Mouse (Mus musculus) megakaryocyte progenitor cell, adult 5-6 weeks (primary cell): Measurements from ENCODE around the gene Extl1. TPM values are rescaled to one million over a fixed set of nuclear protein-coding genes. Genes with fewer than 3 reads are reported as not detected.
"Not testable (repeated sequence)": the region's sequence is repeated elsewhere in the genome, so short reads cannot be mapped to it uniquely, and the experiment has no call there.

Experiments
- ATAC-seq: replicated peaks from 2 replicates; pipeline ENCODE4 v1.8.0; 2016; ENCODE audit warnings: mild to moderate bottlenecking, moderate TSS enrichment, inconsistent platforms; ENCODE audit not compliant: poor library complexity
- total RNA-seq, 2 experiments: library from RNA; stranded (forward) in 1 of 2; stranded (reverse) in 1 of 2; fragments of 157-497, 149-512 nt in 1 of 2; fragments of 200-1000 nt in 1 of 2; gene quantifications; 2 replicates each; pipeline versions ENCODE4 v1.2.3 to v1.2.4; 2015 to 2017

Extl1 gene
- total RNA-seq (2015) (not detected in 2 replicates), total RNA-seq (2017) (not detected in 2 replicates)

DNA sequence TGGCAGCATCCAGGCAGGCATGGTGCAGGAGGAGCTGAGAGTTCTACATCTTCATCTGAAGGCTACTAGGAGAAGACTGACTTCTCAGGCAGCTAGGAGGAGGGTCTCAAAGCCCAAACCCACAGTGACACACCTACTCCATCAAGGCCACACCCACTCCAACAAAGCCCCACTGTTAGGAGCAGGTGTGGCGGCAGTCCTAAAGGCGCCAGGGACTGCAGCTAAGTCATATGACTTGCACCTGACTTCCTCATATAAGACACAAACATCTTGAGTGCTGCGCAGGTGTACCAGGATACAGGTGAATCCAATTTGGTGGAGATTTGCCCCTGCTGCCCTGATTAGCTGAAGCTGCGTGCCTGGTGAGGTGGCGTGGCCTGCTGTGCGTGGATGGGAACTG lies at the start of gene Extl1:
TSS of gene Extl1 (minus strand) at position 101 of the 400 bp plus-strand sequence.
- not testable (repeated sequence) for ATAC-seq

DNA sequence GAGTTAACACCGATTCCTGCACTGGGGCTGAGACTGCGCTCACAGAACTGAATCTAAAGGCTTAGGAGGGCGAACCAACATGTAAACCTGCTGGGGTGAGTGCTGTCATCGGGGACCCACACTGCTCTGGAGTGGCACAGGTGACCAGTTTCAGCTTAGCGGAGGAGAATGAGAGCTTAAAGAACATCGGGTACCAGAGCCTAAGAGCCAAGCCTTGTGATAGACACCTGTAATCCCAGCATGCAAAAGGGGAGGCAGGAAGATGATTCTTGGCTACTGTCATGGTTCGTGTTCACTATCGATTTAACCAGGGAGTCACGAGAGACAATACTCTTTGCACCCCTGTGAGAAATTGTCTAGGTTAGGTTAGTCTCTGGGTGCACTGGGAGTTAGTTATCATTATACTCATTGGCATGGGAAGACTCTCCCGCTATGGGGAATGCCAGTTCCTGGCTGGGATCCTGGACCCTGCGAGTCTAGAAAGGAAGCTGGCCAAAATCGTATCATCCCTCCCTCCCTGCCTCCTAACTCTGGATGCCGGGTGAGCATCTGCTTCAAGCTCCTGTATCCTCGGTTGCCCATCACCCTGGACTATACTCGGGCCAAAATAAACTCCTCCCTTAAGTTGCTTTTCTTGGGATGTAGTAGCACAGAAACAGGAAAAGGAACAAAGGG lies 49.2 kb upstream of the Extl1 start:
- ATAC-seq, result no peak

DNA sequence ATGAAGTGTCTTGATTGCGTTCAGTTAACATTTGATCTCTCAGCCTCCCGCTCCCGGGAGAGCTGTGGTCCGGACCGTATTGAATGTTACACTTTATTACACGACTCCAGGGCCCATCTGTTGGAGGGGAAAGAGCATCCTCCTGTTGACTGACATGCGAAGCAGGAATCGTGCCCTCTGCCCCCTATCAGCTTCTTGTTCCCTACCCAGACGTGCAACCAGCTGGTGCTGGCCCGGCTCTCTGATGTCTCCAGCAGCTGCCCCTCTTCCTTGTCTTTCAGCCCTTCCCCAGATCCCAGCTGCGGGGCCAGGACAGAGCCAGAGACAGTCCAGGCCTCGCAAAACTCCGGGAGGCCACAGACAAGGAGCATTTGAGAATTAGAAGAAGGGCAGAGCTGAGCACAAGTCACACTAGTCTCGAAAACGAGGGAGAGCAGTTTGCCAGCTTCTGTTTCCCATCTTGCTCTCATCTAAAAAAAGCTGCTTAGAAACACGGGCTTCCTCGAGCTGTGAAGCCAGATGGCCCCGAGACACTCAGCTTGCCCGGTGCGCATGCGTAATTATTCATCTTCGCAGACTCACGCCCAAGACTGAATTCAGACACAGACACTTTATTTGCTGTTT lies 46.8 kb upstream of the Extl1 start:
- no peak for ATAC-seq

DNA sequence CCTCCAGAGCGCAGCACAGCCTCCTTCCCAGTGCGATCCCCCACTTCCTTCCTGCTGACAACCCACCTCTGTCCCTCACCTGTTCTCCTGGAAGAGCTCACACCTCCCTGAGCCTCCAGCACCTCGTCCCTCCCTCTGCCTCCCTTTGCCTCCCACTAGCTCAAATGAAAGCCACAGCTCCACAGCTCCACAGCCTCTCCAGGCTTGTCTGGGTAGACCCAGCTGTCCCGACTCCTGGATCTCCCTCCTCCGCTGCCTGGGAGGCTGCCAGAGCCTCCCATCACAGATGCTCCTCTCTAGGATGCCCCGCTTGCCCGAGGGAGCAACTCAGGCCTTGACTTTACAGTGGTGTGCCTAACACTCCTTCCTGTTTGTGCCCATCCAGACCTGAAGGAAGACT lies 41.4 kb upstream of the Extl1 start:
- ATAC-seq, result no peak

DNA sequence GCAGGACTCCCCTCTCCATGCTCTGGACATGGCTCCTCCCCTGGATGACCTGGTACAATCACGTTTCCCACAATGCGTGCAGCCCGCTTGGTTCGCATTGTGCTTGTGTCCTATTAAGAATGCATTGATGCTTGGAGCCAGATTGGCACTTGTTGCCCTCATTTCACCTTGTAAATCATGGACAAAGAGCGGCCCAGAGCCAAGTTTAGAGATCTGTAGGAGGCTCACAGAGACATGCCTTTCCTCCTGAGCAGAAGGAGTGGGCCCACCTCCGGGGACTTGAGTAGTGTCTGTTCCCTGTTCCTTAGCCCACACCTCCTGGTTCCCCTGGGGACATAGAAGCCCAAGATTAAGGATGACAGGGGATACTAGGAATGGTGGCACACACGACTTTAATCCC lies 40.3 kb upstream of the Extl1 start:
- ATAC-seq, result no peak

DNA sequence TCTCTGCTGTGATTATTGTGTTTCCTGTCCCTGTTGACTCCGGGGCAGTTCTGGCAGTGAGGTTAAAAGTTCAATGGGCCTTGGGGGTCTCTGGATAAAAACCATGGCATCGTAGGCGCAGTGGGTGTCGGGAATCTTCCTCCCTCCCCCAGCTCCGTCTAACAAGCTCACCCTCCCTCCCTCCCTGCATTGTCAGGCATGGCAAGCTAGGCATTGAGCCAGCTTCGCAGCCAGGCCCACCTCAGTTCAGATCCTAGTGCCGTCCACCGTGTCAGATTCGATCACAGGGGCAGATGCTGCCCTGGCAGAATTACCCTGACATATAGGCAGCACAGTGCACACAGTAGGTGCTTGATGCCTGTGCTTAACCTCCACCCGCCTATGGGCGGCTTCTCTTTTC lies 38.3 kb upstream of the Extl1 start:
- no peak for ATAC-seq

DNA sequence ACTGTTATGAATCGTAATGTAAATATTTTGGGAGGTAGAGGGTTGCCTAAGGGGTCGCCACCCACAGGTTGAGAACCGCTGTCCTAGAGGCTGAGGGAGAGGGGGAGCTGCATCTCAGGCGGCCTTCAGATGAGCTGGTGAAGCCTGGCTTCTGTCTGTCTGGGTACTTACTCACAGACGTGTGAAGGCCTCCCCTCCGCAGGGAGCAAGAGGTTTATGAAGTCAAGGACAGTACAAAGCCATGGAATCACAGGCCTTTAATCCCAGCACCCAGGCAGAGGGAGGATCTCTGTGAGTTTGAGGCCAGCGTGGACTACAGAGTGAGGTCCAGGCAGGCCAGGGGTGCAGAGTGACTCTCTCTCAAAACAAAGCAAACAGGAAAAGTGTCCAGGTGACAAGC lies 33.5 kb upstream of the Extl1 start:
- no peak for ATAC-seq

DNA sequence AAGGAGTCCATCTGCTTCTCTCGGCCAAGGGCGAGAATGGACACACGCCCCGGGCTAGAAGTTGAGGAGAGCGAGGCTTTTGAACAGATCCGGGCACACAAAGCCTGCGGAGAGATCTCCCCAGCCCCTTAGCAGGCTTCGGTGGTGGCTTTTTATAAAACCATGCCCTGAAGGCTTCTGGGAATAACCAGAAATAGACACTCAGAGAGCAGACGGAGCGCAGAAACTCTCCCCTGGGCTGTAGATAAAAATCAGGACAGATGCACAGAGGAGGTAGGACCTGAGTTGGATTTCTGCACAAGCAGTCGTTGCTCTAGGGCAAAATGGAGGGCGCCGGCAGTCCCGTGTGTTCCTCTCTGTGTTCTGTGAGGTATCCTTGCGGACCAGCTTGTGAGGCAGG lies 33.0 kb upstream of the Extl1 start:
- no peak for ATAC-seq

DNA sequence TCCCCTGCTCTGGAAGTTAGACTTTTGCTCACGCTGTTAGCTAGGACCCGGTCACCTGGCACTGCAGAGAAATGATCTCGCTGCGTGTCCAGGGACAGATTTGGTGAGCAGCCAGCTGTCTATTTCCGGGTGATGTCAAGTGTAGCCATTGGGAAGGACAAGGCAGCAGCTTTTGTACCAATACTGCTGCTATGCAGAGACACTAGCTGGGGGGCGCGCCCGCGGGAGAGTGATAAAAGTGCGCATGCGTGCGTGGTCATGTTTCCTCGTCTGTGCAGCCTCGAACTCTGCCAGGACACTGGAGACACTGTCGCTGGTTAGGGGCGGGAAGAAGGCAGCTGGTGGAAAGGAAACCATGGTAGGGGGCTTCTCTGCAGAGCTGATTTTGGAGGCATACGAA lies 32.5 kb upstream of the Extl1 start:
- no peak for ATAC-seq

DNA sequence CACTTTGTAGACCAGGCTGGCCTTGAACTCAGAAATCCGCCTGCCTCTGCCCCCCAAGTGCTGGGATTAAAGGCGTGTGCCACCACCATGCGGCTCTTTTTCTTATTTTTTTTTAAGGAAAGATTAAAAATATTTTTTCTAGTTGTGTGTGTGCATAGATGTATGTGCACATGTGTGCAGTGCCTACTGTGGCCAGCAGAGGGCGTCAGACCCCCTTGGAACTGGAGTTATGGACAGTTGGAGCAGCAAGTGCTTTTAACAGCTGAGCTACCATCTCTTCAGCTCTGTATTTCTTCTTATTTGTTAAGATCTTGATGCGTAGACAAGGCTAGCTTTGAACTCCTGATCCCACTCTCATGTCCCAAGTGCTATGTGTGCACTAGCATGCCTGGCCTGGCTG lies 25.6 kb upstream of the Extl1 start:
- ATAC-seq, result peak; percentile 39; the same call in 1 of the 2 replicates

DNA sequence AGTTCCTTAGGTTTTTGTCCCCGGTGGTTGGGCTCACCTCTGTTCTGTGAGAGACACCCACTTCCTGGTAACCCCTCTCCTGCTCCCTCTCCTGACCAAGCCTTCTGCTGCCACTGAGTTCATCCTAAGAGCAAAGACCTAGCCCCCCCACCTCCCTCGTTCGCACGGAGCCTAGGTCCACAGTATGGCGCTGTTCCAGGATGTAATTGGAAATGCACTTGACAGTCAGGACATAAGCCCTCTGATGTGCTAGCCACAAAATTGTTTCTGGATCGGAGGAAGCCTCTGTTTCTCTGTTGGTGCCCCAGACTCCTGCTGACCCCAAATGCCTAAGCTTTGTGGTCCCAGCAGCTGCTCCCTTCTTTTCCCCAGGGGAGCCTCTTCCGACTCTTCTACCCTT lies 20.1 kb upstream of the Extl1 start:
- ATAC-seq, result peak; percentile 15; the same call in 1 of the 2 replicates

DNA sequence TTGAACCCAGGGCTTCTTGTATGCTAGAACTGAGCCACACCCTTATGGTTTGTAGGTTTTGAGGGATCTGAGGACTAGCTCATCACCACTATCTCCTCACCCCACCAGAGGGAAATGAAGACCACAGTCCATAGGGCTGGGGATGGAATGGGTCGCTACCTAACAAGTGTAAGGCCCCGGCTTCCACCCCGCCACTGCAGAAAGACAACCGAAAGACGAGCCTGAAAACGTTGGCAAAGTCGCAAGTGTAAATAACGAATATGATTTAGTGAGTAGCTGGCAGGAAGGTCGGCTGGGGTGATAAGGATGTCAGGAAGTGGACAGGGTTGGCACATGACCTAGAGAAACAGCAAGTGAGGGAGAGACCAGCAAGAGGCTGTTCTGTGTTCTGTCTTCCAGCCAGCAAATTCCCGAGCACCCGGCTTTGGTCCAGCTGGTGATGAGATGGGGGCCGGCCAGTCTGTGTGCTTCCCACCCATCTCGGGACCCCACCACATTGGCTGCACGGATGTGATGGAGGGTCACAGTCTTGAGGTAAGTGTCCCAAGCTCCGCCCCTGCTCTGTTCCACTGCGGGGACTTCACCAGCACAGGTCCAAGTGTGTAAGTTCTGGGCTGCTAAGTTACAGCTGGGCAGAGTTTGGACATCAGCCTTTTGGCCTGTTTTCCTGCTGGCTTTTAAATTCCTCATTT lies 19.1 kb upstream of the Extl1 start:
- peak; percentile 42 for ATAC-seq

DNA sequence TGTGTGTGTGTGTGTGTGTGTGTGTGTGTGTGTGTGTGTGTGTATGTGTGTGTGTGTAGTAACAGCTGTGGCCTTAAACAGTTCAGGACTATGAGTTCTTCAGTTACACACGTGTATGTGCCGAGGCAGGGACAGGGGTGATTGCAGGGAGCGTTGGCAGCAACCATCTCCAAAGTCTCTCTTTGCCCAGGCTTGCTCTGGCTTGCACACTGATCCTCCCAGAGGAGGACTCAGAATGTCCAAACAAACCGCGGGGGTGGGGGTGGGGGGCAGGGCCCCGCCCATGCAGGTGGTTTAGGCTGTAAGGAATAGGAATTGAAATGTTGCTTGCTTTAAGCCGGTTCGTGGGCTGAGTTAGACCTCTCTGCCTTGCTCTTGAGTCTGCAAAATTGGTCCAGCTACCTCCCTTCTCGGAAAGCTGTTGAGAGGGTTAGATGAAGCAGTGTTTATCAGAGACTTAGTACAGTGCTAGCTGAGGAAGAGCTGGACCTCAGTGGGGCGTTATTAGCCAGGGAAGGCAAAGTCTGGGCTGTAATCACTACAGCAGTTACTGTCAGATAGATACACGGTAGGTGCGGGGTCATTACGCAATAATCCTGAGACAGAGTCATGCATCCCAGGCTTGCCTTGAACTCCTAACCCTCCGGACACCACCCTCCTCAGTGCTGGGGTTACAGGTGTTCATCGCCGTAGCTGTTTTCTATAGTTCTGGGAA lies 18.4 kb upstream of the Extl1 start:
- 0 out of 2 replicates have a peak, but pooled peaks have one; percentile 9 for ATAC-seq

DNA sequence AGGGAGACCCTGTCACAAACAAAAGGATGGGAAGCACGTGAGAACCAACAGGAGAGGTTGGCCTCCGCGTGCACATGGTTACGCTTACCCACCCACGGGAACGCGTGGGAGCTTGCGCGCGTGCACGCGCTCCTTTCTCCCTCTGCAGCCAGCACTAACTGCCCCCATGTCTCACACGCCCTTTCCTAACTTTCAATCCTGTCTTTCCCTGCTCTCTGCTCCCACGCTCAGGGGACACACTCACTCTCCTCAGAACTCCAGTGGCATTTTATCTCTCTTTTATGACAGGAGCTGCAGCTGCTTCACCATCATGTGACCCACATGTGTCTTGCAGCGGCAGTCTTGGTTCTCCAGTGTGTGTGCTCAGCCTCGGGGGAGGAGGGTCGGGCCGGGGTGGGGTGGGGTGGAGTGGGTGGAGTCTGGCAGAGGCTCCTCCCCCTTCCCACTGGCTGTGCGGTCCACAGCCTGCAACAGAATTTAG lies 17.6 kb upstream of the Extl1 start:
- ATAC-seq, result peak; percentile 71

DNA sequence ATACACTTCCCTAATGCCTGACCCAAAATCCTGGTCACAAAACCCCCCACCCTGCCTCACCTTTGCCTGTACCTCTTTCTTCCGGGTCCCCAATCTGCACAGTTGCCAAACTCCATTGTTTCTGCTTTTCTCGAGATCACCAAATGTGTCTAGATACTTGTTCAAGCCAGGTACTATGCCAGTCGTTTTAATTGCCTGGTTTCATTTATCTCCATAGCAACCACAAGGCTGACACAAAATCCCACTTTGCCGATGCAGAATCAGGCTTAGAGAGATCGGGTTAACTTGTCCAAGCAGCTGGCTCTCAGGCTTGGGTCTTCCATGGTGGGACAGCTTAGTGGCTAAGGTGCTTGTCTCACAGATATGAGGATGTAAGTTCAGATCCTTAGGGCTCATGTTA lies 16.6 kb upstream of the Extl1 start:
- no peak for ATAC-seq

DNA sequence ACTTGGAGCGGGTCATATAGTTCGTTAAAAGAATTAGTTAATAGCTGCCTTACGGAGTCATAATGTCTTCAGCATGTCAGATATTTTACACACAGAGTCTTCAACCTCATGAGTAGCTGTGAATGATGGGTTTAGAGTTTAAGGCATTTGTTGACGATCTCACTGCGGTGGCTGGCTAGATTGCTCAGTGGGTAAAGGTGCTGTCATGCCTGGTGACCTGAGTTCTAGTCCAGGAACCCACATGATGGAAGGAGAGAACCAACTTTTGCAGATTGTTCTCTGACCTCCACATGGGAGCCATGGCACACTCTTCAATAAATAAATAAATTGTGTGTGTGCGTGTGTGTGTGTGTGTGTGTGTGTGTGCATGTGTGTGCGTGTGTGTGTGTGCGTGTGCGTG lies 14.1 kb upstream of the Extl1 start:
- ATAC-seq, result no peak

DNA sequence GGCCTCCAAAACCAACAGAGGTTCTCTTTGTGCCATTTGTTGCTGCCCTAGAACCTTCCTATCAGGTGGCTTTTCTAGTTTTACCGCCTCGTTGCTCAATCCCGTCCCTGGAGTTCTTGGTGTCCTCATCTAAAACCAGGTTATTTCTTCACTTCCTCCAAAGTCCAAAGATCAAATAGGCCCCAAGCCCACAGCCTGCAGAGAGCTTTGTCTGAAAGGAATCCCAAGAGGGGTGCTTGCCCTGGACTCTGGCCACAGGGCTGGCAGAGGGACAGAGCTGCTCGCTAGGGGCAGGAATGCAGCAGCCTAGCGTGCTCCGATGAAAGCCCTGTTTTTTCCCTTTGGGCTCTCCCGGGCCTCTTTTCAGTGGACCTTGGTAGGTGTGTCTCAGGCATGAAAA lies 13.5 kb upstream of the Extl1 start:
- ATAC-seq, result peak; percentile 10

DNA sequence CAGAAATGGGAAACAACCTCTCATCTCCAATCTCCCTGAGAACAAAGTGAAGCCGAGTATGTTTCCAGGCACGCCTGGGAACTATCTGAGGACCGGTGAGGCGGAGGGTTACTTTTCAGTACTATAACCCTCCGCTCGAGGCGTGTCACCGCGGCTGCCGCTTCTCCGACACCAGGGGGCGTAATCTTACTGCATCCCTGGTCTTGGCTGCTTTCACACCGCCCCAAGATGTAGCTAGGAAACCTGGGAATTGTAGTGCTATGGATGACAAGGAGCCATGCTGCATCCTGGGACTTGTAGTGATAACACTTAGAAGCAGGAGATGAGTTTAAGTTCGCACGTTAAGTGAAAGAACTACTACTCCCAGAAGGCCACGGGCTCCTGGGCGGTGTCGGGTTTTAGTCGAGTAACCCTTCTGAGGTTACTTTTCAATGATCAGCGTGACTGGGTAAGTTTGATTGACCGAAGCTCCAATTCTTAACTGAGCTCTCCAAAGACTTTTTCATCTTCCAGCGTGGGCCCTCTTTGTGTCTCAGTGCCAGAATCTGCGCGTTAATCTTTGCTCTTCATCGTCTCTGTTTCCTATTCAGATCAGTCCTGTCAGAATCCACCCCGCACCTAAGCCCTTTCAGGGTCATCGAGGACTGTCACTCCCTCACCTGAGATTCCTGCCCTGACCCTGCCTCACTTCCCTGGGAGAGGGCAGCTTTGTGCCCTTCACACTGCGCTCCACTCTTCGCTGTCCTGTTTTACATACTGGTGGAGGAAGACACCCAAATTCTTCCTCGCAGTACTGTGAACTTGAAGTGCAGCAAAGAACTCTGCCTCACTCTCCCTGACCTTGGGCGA lies 12.6 kb upstream of the Extl1 start, which contains the start of gene Pafah2:
TSS of gene Pafah2 (plus strand) at position 344 of the 849 bp plus-strand sequence.
- peak; percentile 97 for ATAC-seq

DNA sequence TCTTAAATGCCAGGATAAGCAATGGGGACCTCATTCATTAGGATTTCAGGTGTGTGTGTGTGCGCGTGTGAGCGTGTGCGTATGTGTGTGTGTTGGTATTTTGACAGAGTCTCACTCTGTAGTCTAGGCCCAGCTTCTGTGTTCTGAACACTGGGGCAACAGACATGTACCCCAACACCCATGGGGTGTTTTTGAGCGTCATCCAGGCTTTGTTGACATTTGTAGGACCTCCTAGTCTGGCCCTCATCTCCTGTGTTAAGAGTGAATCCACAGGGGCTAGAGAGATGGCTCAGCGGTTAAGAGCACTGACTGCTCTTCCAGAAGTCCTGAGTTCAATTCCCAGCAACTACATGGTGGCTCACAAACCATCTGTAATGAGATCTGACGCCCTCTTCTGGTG lies 11.5 kb upstream of the Extl1 start:
- no peak for ATAC-seq

DNA sequence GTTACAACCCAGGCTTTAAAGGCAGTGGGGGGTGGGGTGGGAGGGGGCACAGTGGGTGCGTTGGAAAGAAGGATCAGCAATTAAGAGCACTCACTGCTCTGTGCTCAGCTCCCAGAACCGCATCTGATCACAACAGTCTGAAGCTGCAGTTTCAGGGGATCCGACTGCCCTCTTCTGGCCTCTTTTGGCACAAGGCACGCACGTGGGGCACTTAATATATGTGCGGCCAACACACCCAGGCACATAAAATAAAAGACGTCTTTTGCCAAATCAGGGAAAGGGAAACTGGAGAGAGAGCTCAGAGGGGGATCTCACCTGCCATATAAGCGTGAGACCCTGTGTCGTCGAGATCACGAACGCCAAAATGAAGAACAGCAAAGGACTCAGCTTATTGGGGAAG lies 9.4 kb upstream of the Extl1 start:
- no peak for ATAC-seq
